Mouse (Mus musculus) CD4-positive, CD25-positive, alpha-beta regulatory T cell, adult 9 weeks (primary cell): ENCODE data around the gene Arhgap28. TPM values are rescaled to one million over a fixed set of nuclear protein-coding genes. Genes with fewer than 3 reads are reported as not detected.

Experiments used
- polyA plus RNA-seq: library from polyadenylated mRNA; unstranded; fragments of 100-300 nt; shearing (Covaris generic); gene quantifications from one replicate; pipeline ENCODE4 v1.2.1, GENCODE M21; 2017

The Arhgap28 gene
- not detected for polyA plus RNA-seq

GRCm38 (mm10) chr17:68003741-68004560 lies at the start of gene Arhgap28:
Gene Arhgap28, minus strand, starts transcription at chr17:68004120.

